Mouse (Mus musculus): ENCODE results near the gene Slc16a5.

GRCm38 (mm10) chr11:115488551-115489104, 26.4 kb downstream of the Slc16a5 start:
- TF ChIP-seq POLR2A (IDR thresholded peaks at IDR 0.05; ENCODE audit: extremely low read depth, insufficient read depth, low read length), result no peak
- TF ChIP-seq CTCF (IDR thresholded peaks at IDR 0.05; ENCODE audit: extremely low read depth, insufficient read depth, low read length), result no peak
